Mouse (Mus musculus) gastrocnemius, adult 8-10 months (tissue): ENCODE measurements around the gene Etfdh. TPM values are rescaled to one million over a fixed set of nuclear protein-coding genes. Genes with fewer than 3 reads are reported as not detected.
A peak's percentile ranks its signal among the peaks of the same experiment; 100 is the strongest.
"Not testable (repeated sequence)": the region's sequence is repeated elsewhere in the genome, so short reads cannot be mapped to it uniquely, and the experiment has no call there.

ENCODE experiments used
- DNase-seq, 2 experiments: peaks; one replicate each; pipeline ENCODE4 v3.0.0; 2022; ENCODE audit warnings: low spot score in 2 of 2
- total RNA-seq, 4 experiments: library from RNA; stranded (reverse); gene quantifications; 2 replicates each; pipeline ENCODE4 v1.2.4; 2022

Etfdh gene
- total RNA-seq, 4 experiments from 2014 or later = 103 to 128 (median 108) TPM

GRCm38 (mm10) chr3:79577606-79578005 lies 51.7 kb downstream of the Etfdh start:
- no peak for DNase-seq

DNA sequence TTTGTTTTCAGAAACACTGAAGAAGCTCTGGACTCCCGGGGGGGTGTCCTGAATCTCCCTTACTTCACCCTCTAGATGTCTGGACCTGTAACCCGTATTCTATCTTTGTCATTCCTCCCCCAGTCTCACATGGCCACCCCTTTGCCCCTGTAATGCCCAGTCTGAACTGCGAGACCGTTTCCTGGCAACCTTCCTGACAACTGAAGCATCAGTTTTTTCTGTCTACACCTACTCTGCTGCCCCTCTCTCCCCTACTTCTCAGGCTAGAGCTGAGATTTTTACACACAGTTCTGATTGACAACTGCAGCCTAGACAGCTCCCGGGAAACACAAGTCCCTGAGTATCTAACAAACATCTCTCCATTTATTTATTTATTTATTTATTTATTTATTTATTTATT lies 52.4 kb downstream of the Etfdh start:
- no peak for DNase-seq

DNA sequence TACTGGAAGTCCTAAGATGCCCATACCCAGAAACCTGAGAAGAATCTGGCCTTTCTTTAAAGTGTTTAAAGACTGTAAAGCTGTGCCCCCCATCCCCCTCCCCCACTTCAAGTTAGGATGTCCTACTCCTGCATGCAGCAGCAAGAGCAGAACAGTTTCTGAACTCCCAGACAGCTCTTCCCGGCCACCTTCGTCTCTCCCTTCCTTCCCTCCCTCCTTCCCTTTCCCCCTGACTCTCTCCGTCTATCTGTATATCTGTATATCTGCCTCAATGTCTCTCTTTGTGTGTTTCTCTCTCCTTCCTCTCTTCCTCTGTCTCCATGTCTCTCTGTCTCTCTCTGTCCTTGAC lies 52.9 kb downstream of the Etfdh start:
- no peak for DNase-seq

GRCm38 (mm10) chr3:79575576-79576467 lies 53.5 kb downstream of the Etfdh start:
- DNase-seq = no peak

GRCm38 (mm10) chr3:79574336-79574735 lies 55.0 kb downstream of the Etfdh start:
- no peak for DNase-seq

GRCm38 (mm10) chr3:79573376-79573775 lies 55.9 kb downstream of the Etfdh start:
- DNase-seq = not testable (repeated sequence)

DNA sequence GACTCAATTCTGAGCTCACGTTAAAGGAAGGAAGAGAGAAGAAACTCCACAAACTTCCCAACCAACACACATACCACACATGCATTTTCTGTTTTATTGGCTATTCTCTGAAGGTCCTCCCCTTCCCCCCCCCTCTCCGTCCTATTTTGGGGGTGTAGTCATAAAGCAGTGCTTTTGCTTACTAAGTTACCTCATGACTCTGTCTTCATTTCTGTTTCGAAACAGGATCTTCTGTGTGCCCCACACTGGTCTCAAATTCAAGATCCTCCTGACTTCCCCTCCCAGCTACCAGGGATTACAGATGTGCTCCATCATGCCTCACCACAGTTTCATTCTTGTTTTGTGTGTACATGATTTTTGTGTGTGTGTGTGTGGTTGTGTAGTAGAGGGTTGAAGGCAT lies 56.9 kb downstream of the Etfdh start:
- no peak for DNase-seq

- no peak for DNase-seq
Observed at GRCm38 (mm10) chr3:79569351-79569681, 60.0 kb downstream of the Etfdh start.

DNA sequence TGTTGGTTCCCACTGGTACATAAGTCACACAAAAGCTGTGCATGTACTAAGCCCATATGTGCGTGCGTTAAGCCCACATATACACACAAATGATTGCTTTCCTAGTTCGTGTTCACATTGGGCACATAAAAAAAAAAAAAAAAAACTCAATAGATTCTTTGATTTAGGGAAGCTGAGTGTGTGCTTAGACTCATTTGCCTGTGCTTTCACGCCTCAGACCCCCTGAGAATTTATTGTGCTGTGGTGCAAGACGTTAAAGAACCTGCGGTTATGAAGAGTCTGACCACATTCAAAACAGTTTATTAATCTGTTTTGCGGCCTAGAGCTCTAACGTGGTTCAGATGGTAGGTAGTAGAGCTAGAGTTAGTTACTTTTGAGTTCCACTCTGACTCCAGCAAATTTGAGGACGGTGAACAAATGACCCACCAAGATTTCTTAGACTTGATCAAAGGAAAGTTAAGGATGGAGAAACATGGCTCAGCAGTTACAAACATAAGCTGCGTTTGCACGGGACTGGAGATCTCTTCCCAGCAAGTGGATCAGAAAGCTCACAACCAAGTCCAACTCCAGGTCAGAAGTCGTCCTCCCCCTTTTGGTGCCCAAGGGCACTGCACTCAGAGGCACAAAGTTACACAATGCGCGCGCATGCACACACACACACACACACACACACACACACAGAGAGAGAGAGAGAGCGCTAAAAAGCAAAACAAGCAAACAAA lies 60.5 kb downstream of the Etfdh start:
- DNase-seq = no peak

DNA sequence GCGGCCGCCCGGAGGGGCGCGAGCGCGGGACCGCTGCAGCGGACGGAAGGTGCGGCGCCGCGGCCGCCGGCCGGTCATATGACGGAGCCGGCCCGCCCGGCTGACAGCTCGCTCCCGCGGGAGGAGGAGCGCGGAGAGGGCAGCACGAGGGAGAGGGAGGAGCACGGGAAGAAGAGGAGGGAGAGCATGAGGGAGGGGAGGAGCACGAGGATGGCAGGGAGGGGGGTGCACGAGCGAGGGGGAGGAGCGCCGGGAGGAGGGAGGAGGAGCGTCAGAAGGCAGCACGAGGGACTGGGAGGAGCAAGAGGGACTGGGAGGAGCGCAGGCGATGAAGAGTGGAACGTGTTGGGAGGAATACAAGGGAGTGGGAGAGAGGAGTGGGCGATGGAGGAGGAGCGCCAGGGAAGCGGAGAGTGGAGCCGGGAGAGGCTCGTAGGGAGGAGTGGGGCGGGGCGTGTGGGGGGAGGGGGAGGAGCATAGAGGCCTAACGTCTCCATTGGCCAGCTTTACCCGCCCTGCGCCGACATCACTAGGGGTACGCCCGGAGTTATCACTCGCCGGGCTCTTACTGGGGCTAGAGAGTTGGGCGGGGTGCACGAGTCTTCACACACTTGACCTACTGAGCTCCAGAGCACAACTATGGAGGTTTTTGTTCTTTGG lies 61.5 kb downstream of the Etfdh start, which contains the start of gene Fnip2:
TSS of gene Fnip2 (minus strand) at position 94 of the 660 bp plus-strand sequence.
- DNase-seq = peak; percentile 77 to 85

DNA sequence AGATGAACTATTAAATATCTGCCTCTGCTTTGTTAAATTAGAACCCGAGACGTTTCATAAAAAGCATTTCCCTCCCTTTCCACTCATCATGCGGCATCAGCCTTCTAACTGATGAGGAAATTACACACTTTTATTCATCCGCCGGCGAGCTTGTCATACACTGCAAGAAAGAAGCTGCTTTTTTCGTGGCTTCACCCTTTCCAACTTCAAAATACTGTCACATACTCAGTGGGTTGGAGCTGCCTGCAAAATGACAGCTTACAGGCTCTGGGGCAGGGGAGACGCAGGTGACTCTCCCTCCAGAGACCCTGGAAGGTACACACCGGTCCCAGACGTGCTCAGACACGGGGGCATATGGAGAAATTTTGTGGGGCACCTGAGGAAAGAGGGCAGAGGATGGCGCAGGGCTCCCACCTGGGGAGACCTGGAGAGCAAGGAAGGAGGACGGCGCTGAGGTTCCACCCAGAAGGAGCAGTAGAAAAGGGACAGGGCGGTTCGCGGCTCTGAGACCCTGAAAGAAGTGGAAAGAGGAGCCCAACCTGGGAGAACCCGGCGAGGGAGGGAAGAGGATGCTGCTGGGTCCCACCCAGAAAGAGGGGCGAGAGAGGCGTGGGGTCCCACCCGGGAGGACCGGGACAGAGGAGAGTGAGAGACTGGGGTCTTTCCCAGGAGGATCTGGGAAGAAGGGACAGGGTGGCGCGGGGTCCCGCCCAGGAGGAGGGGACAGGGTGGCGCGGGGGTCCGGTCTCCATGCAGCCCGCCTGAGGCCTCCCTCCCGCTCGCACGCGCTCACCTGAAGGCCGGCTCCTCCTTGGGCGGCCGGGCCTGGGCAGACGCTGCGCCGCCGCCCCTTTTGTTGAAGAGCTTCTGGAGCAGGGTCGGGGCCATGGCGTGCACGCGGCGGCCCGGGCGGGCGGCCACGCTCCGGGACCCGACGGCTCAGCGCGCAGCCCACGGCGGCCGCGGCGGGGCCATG lies 62.3 kb downstream of the Etfdh start:
- DNase-seq = peak in 1 of 2 experiments; percentile 45

- DNase-seq = no peak
Observed at GRCm38 (mm10) chr3:79564875-79565606, 64.3 kb downstream of the Etfdh start.

GRCm38 (mm10) chr3:79563511-79563910 lies 65.8 kb downstream of the Etfdh start:
- DNase-seq = no peak

GRCm38 (mm10) chr3:79561784-79562715 lies 67.2 kb downstream of the Etfdh start:
- no peak for DNase-seq

DNA sequence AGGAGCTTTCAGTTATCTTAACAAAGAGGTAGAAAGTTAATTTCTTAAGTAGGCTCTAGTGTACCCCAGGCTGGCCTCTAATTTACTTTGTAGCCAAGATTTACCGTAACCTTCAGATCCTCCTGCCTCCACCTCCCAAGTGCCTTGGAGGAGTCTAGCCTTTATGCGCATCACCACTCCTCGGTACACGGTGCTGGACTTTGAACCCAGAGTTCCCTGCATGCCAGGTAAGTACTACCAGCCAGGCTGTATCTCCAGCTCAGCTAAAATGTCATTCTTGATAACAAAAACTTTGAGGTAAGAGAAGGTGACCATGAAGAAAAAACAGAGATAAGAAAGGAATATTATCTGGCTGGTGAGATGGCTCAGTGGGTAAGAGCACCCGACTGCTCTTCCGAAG lies 68.7 kb downstream of the Etfdh start:
- no peak for DNase-seq

DNA sequence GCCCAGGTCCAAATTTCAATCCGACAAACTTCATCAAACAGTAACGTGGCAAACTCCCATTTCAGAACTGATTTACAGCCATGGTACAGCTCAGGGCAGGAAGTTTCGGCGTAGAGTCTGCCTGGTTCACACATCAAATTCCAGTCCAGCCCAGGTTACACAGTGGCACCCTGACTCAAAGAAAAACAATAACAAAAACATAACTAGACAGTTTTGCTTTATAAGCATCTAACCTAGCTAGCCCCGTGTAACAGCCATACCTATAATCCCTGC lies 69.6 kb downstream of the Etfdh start:
- no peak for DNase-seq

GRCm38 (mm10) chr3:79559021-79559772 lies 70.1 kb downstream of the Etfdh start:
- DNase-seq = no peak

DNA sequence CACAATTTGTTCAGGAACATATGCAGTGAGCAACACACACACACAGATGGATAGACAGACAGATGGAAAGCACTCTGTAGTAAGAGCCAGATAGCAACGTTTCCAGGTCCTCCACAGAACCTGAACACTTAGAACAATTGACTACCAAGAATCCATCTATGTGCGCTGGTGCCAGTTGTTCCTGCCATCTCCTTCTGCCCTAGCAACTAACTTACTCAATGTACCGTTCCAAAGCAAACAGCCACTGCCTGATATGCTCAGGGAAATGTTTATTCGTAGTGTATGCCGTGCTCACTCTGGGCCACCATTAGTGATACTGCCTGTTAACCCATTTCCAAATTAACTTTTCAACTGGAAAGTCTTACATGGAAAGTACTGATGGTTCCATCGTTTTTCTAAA lies 74.2 kb downstream of the Etfdh start:
- DNase-seq = no peak
